Mouse (Mus musculus) layer of hippocampus, postnatal 10 days (tissue): ENCODE results near the gene Olfr1168. TPM values are rescaled to one million over a fixed set of nuclear protein-coding genes. Genes with fewer than 3 reads are reported as not detected.
"Not testable (repeated sequence)": the region's sequence is repeated elsewhere in the genome, so short reads cannot be mapped to it uniquely, and the experiment has no call there.

Experiments used
- DNase-seq, 2 experiments: peaks; one replicate each; pipeline ENCODE4 v3.0.0; 2021; ENCODE audit warnings: low spot score in 2 of 2
- long read RNA-seq: library from polyadenylated mRNA; stranded (forward); transcript quantifications from one replicate; pipeline ENCODE4 v2.0.0, GENCODE M21; 2023
- total RNA-seq, 2 experiments: library from RNA; stranded (reverse); gene quantifications; 2 replicates each; pipeline ENCODE4 v1.2.3; 2021

Gene Olfr1168
- not detected for total RNA-seq
- long read RNA-seq = 0 reads

GRCm38 (mm10) chr2:88181580-88181979 is at the start of gene Olfr1168:
Gene Olfr1168 (plus strand): TSS chr2:88181880.
- DNase-seq = no peak

DNA sequence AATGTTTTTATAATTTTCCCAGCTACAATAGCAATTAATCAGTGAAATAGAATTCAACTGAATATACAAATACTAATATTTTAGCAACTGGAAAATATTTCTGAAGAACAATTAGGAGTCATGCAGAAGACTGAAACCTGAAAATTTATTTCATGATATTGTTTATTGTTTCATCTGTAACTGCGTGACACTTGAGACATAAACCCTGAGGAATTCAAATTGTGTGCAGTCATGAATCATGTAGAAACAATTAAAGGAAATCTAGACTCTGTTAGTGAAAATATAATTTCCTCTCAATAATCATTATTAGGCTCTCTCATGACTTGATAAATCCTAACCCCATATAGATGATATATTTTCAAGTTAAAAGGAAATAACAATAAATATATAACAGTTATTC is 26.6 kb upstream of the Olfr1168 start, which contains the start of gene Olfr1167:
Olfr1167 (minus strand) TSS at position 101 of the 400 bp plus-strand sequence.
- not testable (repeated sequence) for DNase-seq

GRCm38 (mm10) chr2:88220784-88221183 is 39.1 kb downstream of the Olfr1168 start:
- DNase-seq = no peak

GRCm38 (mm10) chr2:88228234-88228633 is 46.6 kb downstream of the Olfr1168 start, which contains the start of gene Olfr1170:
Gene Olfr1170 (minus strand): TSS chr2:88228334.
- no peak for DNase-seq

Other genes with a start within 250 kb of the Olfr1168 start
- not detected for gene Olfr1155, start 236.7 kb upstream of the Olfr1168 start, total RNA-seq
- gene Olfr1156, start 228.8 kb upstream of the Olfr1168 start, total RNA-seq = not detected
- not detected for gene Olfr1157, start 213.6 kb upstream of the Olfr1168 start, total RNA-seq
- gene Olfr74, start 207.2 kb upstream of the Olfr1168 start, total RNA-seq = not detected
- gene Olfr1158, start 191.8 kb upstream of the Olfr1168 start, total RNA-seq = not detected
- gene Olfr1160, start 173.6 kb upstream of the Olfr1168 start, total RNA-seq = not detected
- gene Olfr1161, start 159.1 kb upstream of the Olfr1168 start, total RNA-seq = not detected
- gene Olfr73, start 144.2 kb upstream of the Olfr1168 start, total RNA-seq = not detected
- not detected for gene Olfr1162, start 130.8 kb upstream of the Olfr1168 start, total RNA-seq
- not detected for gene Olfr1163, start 110.0 kb upstream of the Olfr1168 start, total RNA-seq
- gene Olfr1164, start 87.9 kb upstream of the Olfr1168 start, total RNA-seq = not detected
- not detected for gene Olfr1166, start 53.6 kb upstream of the Olfr1168 start, total RNA-seq
- not detected for gene Olfr1167, start 26.7 kb upstream of the Olfr1168 start, total RNA-seq
- not detected for gene Olfr1170, start 46.5 kb downstream of the Olfr1168 start, total RNA-seq
- gene Olfr1173, start 98.0 kb downstream of the Olfr1168 start, total RNA-seq = not detected
- not detected for gene Olfr1174-ps, start 133.3 kb downstream of the Olfr1168 start, total RNA-seq
- not detected for gene Olfr1175-ps, start 145.3 kb downstream of the Olfr1168 start, total RNA-seq
- not detected for gene Olfr1176, start 154.8 kb downstream of the Olfr1168 start, total RNA-seq
- gene Olfr1177-ps, start 164.6 kb downstream of the Olfr1168 start, total RNA-seq = not detected
- gene Olfr1178, start 205.2 kb downstream of the Olfr1168 start, total RNA-seq = not detected
- gene Olfr1179, start 224.6 kb downstream of the Olfr1168 start, total RNA-seq = not detected
- gene Olfr1180, start 237.3 kb downstream of the Olfr1168 start, total RNA-seq = not detected
- gene Olfr1181, start 244.3 kb downstream of the Olfr1168 start, total RNA-seq = not detected